Mouse (Mus musculus) megakaryocyte, embryonic 14.5 days (primary cell): ENCODE measurements around the gene Ankdd1b. TPM values are rescaled to one million over a fixed set of nuclear protein-coding genes. Genes with fewer than 3 reads are reported as not detected.

Source experiments
- H3K27me3 ChIP-seq: replicated peaks from 2 replicates; pipeline ENCODE3; 2012; ENCODE audit warnings: inconsistent platforms
- H3K36me3 ChIP-seq: replicated peaks from 2 replicates; pipeline ENCODE3; 2012; ENCODE audit warnings: low read length, inconsistent platforms, mixed read lengths
- H3K4me1 ChIP-seq: 2 replicates; pipeline ENCODE4 v1.6.1; 2012; ENCODE audit warnings: inconsistent platforms
- H3K4me3 ChIP-seq: replicated peaks from 2 replicates; pipeline ENCODE3; 2012; ENCODE audit warnings: moderate library complexity, mild to moderate bottlenecking, inconsistent platforms
- H3K9me3 ChIP-seq: 2 replicates; pipeline ENCODE4 v1.6.1; 2012; ENCODE audit warnings: inconsistent platforms
- FLI1 ChIP-seq: IDR thresholded peaks from 2 replicates; pipeline ENCODE4 v1.6.1; 2012; ENCODE audit warnings: low read length, inconsistent platforms, mixed read lengths
- GATA1 ChIP-seq: IDR thresholded peaks from 3 replicates; pipeline ENCODE4 v1.6.1; 2012; ENCODE audit warnings: mixed read lengths, low read length, inconsistent platforms, borderline replicate concordance
- polyA plus RNA-seq: library from polyadenylated mRNA; stranded (reverse); fragments of >175 nt; gene quantifications from 2 replicates; pipeline ENCODE4 v1.2.3, GENCODE M21; 2012; ENCODE audit warnings: low replicate concordance; ENCODE audit not compliant: insufficient read depth

The Ankdd1b gene
- polyA plus RNA-seq, 1 experiment, result not detected

DNA sequence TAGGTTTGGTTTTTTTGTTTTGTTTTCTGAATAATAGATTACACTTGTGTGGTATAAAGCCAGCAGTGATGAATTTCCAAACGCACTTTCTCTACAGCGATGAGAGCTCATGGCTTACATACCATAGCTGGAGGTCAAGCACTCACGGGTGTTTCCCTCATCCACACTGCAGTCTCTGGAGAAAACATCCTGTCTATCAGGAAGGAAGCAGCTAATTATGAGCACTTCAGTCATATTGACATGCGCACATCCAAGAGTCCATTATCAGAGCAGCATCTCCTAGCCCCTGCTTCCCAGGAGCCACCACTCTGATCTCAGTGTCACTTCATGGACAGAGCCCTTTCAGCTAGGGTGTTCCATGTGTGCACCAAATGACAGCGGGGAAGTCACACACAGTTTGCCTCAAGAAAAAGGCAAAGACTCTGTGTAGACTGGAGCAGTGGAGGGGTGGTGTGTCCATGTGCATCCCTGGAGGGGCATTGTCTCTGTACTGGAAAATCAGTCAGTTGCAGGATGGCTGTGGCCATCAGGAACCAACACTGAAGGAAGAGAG is 53.7 kb downstream of the Ankdd1b start:
- Histone ChIP-seq H3K9me3 (no peaks in the 10 kb centered on the region), H3K27me3 (no peaks in the 10 kb centered on the region), H3K4me1 (0 out of 2 replicates have a peak, but pooled peaks cover 4% of the 10 kb centered on the region), H3K4me3 (no peak overlapping the region), H3K36me3 (peaks cover 62% of the 10 kb centered on the region)
- no peak for TF ChIP-seq FLI1
- TF ChIP-seq GATA1, result no peak

DNA sequence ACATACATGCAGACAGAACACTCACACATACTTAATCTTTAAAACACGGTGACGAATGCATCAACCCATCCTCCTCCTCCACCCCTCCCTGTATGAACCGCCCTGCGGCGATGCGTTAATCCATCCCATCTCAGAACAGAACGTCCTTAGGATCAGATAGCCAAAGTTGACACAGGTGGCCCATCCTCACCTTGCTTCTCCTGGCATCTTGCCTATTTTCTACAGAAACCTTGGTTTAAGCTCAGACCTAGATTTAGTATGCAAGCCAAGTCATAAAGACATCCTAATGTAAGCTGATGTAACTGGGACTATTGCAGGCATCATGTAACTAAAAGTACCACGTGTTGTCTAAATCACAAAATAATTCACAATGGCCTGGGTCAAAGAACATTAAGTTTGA is 54.6 kb downstream of the Ankdd1b start:
- Histone ChIP-seq H3K4me1 (0 out of 2 replicates have a peak, but pooled peaks cover 4% of the 10 kb centered on the region), H3K4me3 (no peak overlapping the region), H3K9me3 (no peaks in the 10 kb centered on the region), H3K36me3 (peaks cover 68% of the 10 kb centered on the region), H3K27me3 (no peaks in the 10 kb centered on the region)
- TF ChIP-seq FLI1 (no peak), GATA1 (no peak)

GRCm38 (mm10) chr13:96414384-96414783 is 56.6 kb downstream of the Ankdd1b start:
- H3K4me1 ChIP-seq, result 0 out of 2 replicates have a peak, but pooled peaks cover 4% of the 10 kb centered on the region
- H3K27me3 ChIP-seq, result no peaks in the 10 kb centered on the region
- no peaks in the 10 kb centered on the region for H3K9me3 ChIP-seq
- H3K36me3 ChIP-seq, result peaks cover 83% of the 10 kb centered on the region
- H3K4me3 ChIP-seq, result no peak overlapping the region
- TF ChIP-seq GATA1 (no peak), FLI1 (no peak)

GRCm38 (mm10) chr13:96408786-96409185 is 62.2 kb downstream of the Ankdd1b start:
- peaks cover 86% of the 10 kb centered on the region for H3K36me3 ChIP-seq

DNA sequence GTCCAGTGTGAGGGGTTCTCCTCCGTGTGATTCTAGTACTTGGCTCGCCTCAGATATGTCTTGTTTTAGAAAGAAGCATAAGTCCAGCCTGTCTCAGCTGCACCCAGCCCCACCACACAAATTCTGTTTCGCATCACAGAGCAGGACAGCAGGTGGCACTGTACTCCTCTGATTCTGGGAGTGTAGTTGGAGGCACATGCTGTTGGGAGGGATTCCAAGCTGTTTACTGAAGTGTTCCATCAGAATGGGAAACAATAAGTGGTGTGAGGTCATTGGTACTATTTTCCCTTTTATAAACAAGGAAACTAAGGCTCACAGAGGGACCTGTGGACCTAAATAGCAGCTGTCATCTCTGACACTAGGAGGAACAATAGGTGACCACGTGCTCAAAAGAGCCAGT is 64.0 kb downstream of the Ankdd1b start:
- Histone ChIP-seq H3K36me3 (peaks cover 88% of the 10 kb centered on the region), H3K9me3 (no peaks in the 10 kb centered on the region), H3K27me3 (no peaks in the 10 kb centered on the region), H3K4me3 (no peak overlapping the region), H3K4me1 (no peaks in the 10 kb centered on the region)
- TF ChIP-seq GATA1, result no peak
- TF ChIP-seq FLI1, result no peak

More at GRCm38 (mm10) chr13:96408786-96409185, 62.2 kb downstream of the Ankdd1b start:
- no peaks in the 10 kb centered on the region for H3K9me3 ChIP-seq
- H3K4me1 ChIP-seq, result no peaks in the 10 kb centered on the region
- no peak overlapping the region for H3K4me3 ChIP-seq
- TF ChIP-seq FLI1 (no peak), GATA1 (no peak)
- H3K27me3 ChIP-seq, result no peaks in the 10 kb centered on the region

DNA sequence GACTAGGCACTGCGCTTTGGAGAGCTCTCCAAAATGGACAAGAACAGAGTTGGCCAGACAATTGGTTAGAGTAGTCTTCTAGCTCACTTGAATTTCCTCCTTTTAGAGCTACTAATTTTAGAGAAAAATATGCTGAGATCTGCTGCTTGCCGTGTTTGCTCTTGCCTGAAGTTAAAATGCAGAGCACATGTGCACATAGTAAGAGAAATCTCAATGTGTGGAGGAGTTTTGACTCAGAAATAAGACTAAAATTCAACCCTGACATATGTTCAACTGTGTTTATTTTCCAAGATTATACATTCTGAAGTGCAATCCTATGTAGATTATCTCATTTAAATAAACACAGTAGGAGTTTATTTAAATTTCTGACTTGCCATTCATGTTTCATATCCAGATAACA is 65.5 kb downstream of the Ankdd1b start:
- H3K36me3 ChIP-seq, result peaks cover 93% of the 10 kb centered on the region
- H3K27me3 ChIP-seq, result no peaks in the 10 kb centered on the region
- H3K9me3 ChIP-seq, result no peaks in the 10 kb centered on the region
- H3K4me3 ChIP-seq, result no peak overlapping the region
- H3K4me1 ChIP-seq, result no peaks in the 10 kb centered on the region
- no peak for TF ChIP-seq FLI1
- no peak for TF ChIP-seq GATA1

- Histone ChIP-seq H3K9me3 (no peaks in the 10 kb centered on the region), H3K36me3 (peaks cover 100% of the 10 kb centered on the region), H3K27me3 (no peaks in the 10 kb centered on the region), H3K4me3 (no peak overlapping the region), H3K4me1 (no peaks in the 10 kb centered on the region)
- TF ChIP-seq GATA1 (no peak), FLI1 (no peak)
Measured at GRCm38 (mm10) chr13:96401251-96401650, 69.7 kb downstream of the Ankdd1b start.

GRCm38 (mm10) chr13:96389301-96389700 is 81.7 kb downstream of the Ankdd1b start:
- no peaks in the 10 kb centered on the region for H3K27me3 ChIP-seq
- peak overlapping the region; percentile 95 for H3K4me3 ChIP-seq
- peaks cover 10% of the 10 kb centered on the region for H3K9me3 ChIP-seq
- TF ChIP-seq GATA1, result no peak
- no peak for TF ChIP-seq FLI1
- peaks cover 41% of the 10 kb centered on the region for H3K36me3 ChIP-seq
- peaks cover 17% of the 10 kb centered on the region for H3K4me1 ChIP-seq

- H3K4me3 ChIP-seq, result peak within 1 kb of the TSS; percentile 95
- TF ChIP-seq FLI1 (0 out of 2 replicates have a peak, but pooled peaks have one; percentile 13), GATA1 (no peak)
Measured at GRCm38 (mm10) chr13:96388042-96388888, 82.7 kb downstream of the Ankdd1b start, which contains the start of gene Poc5. Gene Poc5 (plus strand): TSS chr13:96388294.

DNA sequence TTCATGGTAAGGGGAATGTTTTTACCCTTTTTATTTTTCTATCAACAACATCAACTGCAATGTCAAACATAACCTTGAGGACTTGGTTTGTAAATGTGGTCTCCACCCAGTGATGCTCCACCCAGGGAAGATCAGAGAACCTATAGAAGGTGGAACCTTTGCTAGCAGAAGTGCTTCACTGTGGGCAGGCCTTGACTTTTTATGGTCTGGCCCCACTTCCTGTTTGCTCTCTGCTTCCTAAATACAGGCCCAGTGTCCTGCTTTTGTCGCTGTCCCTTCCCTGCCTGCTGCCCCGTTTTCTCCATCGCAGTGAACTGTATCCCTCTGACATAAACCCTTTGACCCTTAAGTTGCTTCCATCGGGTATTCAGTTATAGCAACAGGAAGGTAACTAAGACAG is 93.1 kb downstream of the Ankdd1b start:
- Histone ChIP-seq H3K4me3 (no peak overlapping the region), H3K36me3 (no peaks in the 10 kb centered on the region), H3K9me3 (0 out of 2 replicates have a peak, but pooled peaks cover 4% of the 10 kb centered on the region), H3K27me3 (peaks cover 2% of the 10 kb centered on the region), H3K4me1 (peaks cover 3% of the 10 kb centered on the region)
- TF ChIP-seq GATA1, result no peak
- TF ChIP-seq FLI1, result no peak

More at GRCm38 (mm10) chr13:96388042-96388888, 82.7 kb downstream of the Ankdd1b start, which contains the start of gene Poc5:
- Histone ChIP-seq H3K9me3 (peaks cover 10% of the 10 kb centered on the region), H3K27me3 (no peaks in the 10 kb centered on the region), H3K4me1 (peaks cover 17% of the 10 kb centered on the region), H3K36me3 (peaks cover 33% of the 10 kb centered on the region)
